Mouse (Mus musculus) embryonic fibroblast, embryonic 13.5 days (primary cell): ENCODE measurements around the gene Gstm5.

Source experiments
- CTCF ChIP-seq: IDR thresholded peaks from 2 replicates; pipeline ENCODE4 v1.5.1; 2011; ENCODE audit warnings: mild to moderate bottlenecking, control low read depth, low read length, moderate library complexity, borderline replicate concordance; ENCODE audit not compliant: insufficient read depth
- POLR2A ChIP-seq: IDR thresholded peaks from 2 replicates; pipeline ENCODE4 v1.6.1; 2011; ENCODE audit warnings: low read depth, mild to moderate bottlenecking, control low read depth, low read length, moderate library complexity

- TF ChIP-seq CTCF = no peak
- TF ChIP-seq POLR2A = no peak
These were observed 40.3 kb downstream of the Gstm5 start for GRCm38 (mm10) chr3:107935888-107936287.
